ENCODE assay signal across 8 mouse cellular contexts in the genomic region with DNA sequence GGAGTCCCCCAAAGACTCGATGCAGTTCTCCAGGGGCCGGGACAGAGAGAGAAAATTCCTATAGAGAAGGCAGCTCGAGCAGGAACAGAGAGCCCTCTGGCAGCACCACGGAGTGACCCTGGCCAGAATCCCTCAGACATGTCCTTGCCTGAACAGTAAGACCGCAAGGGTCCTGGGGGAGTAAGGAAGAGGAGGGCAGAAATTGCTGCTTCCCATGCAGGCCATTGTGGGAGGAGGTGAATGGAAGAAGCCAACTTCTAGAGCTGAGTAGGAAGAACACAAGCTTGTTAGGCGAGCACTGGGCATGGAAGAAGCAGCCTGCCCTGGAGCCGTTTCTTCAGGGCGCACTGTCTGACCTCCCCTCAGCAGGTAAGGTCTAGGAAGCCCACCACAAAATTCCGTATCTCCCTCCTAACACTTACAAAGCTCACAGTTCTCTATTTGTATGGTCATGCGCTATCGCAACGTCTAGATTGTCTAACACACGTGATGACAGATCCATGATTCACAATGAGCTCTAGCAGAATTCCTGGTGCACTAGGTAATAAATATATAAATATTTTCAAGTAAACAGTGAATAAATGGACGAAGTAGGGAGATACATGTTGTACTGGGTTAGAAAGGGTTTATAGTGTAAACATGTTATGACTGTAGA. TPM values are rescaled to one million over a fixed set of nuclear protein-coding genes. Genes with fewer than 3 reads are reported as not detected.
A peak's percentile ranks its signal among the peaks of the same experiment; 100 is the strongest.
DNase-seq lines count a peak whose midpoint lies in the region; ATAC-seq lines count a peak whose summit lies in the region.

No protein-coding gene starts in this region.

- 64% methylated on average over 14 of the region's 14 CpGs for WGBS in embryonic facial prominence, embryonic 12.5 days
- 47% methylated on average over 14 of the region's 14 CpGs for WGBS in heart, embryonic 16.5 days
- 66% methylated on average over 14 of the region's 14 CpGs for WGBS in liver, embryonic 12.5 days (ENCODE audit: insufficient replicate concordance)

- no peak for DNase-seq in frontal cortex, adult 2 months (ENCODE audit: extremely low spot score in 1 of 2, low spot score in 1 of 2)
- no peak for DNase-seq in retina, embryonic 14.5 days (ENCODE audit: low spot score)
- no peak for DNase-seq in retina, postnatal 1 day
- no peak for DNase-seq in cerebellum, postnatal 14 days

- no peak overlapping the region for H3K9ac ChIP-seq in embryonic facial prominence, embryonic 12.5 days
- peak overlapping the region; percentile 71 for H3K9ac ChIP-seq in heart, embryonic 16.5 days (ENCODE audit: low read length)
- H3K9ac ChIP-seq in liver, embryonic 12.5 days = no peak overlapping the region

- 0 out of 2 replicates have a peak overlapping the region, but pooled peaks have one; percentile 23 for H3K27ac ChIP-seq in embryonic facial prominence, embryonic 12.5 days
- peak overlapping the region; percentile 70 for H3K27ac ChIP-seq in heart, embryonic 16.5 days (ENCODE audit: low read length)
- H3K27ac ChIP-seq in liver, embryonic 12.5 days = no peak overlapping the region

- ATAC-seq in frontal cortex, adult (ENCODE audit: low TSS enrichment) = peak; percentile 41; the same call in 1 of the 2 replicates
- no peak for ATAC-seq in embryonic facial prominence, embryonic 12.5 days (ENCODE audit: insufficient number of reproducible peaks, insufficient read depth, low FRiP score, low TSS enrichment)
- peak; percentile 30; the same call in 1 of the 2 replicates for ATAC-seq in heart, embryonic 16.5 days (replicated peaks; ENCODE audit: extremely low read depth, insufficient read depth, low FRiP score)
- ATAC-seq in liver, embryonic 12.5 days = no peak

- H3K4me2 ChIP-seq in embryonic facial prominence, embryonic 12.5 days (replicated peaks) = peak overlapping the region; percentile 42
- H3K4me2 ChIP-seq in heart, embryonic 16.5 days (ENCODE audit: low read depth, low read length) = peak overlapping the region; percentile 71
- peak overlapping the region; percentile 42 for H3K4me2 ChIP-seq in liver, embryonic 12.5 days

- no peaks in the 10 kb centered on the region; the same call in 1 of the 2 replicates for H3K9me3 ChIP-seq in embryonic facial prominence, embryonic 12.5 days
- H3K9me3 ChIP-seq in heart, embryonic 16.5 days (replicated peaks; ENCODE audit: control insufficient read depth, low read length) = peaks cover 6% of the 10 kb centered on the region; the same call in 1 of the 2 replicates
- H3K9me3 ChIP-seq in liver, embryonic 12.5 days (replicated peaks) = peaks cover 7% of the 10 kb centered on the region

- H3K4me3 ChIP-seq in embryonic facial prominence, embryonic 12.5 days = peak overlapping the region; percentile 13; the same call in 1 of the 2 replicates
- H3K4me3 ChIP-seq in heart, embryonic 16.5 days (ENCODE audit: low read length) = peak overlapping the region; percentile 42
- no peak overlapping the region for H3K4me3 ChIP-seq in liver, embryonic 12.5 days

- no peaks in the 10 kb centered on the region for H3K36me3 ChIP-seq in embryonic facial prominence, embryonic 12.5 days
- no peaks in the 10 kb centered on the region for H3K36me3 ChIP-seq in heart, embryonic 16.5 days (ENCODE audit: control insufficient read depth, insufficient read depth)
- H3K36me3 ChIP-seq in liver, embryonic 12.5 days = no peaks in the 10 kb centered on the region

- 0 out of 2 replicates have a peak, but pooled peaks cover 10% of the 10 kb centered on the region for H3K4me1 ChIP-seq in embryonic facial prominence, embryonic 12.5 days
- H3K4me1 ChIP-seq in heart, embryonic 16.5 days (ENCODE audit: control insufficient read depth, insufficient read depth, low read length) = peaks cover 9% of the 10 kb centered on the region
- H3K4me1 ChIP-seq in liver, embryonic 12.5 days = peaks cover 16% of the 10 kb centered on the region; the same call in 1 of the 2 replicates

- H3K27me3 ChIP-seq in embryonic facial prominence, embryonic 12.5 days = no peaks in the 10 kb centered on the region
- no peaks in the 10 kb centered on the region for H3K27me3 ChIP-seq in heart, embryonic 16.5 days (ENCODE audit: control insufficient read depth, insufficient read depth, low read length)
- H3K27me3 ChIP-seq in liver, embryonic 12.5 days (replicated peaks) = no peaks in the 10 kb centered on the region

RNA-seq across cellular contexts. Expression of gene Wdr89, which starts 32.9 kb away (rescaled TPM):
- polyA plus RNA-seq in frontal cortex, adult 2 months (2012; rRNA removed) = 5.3 and 6.6 TPM in 2 replicates
- polyA plus RNA-seq in embryonic facial prominence, embryonic 12.5 days (2016; fragmentation: Nextera tagmentation; extraction: Ambion mirVana) = 12.9 and 14.6 TPM in 2 replicates
- 5.3 and 10.9 TPM in 2 replicates for polyA plus RNA-seq in heart, embryonic 16.5 days (2015; fragmentation: Nextera tagmentation; extraction: Ambion mirVana)
- 9.8 and 10.7 TPM in 2 replicates for polyA plus RNA-seq in liver, embryonic 12.5 days (2016; fragmentation: Nextera tagmentation; extraction: Ambion mirVana)

RNA-seq across cellular contexts. Expression of gene Sgpp1, which starts 33.3 kb away (rescaled TPM):
- polyA plus RNA-seq in frontal cortex, adult 2 months (2012; rRNA removed) = 26.4 and 29.3 TPM in 2 replicates
- polyA plus RNA-seq in embryonic facial prominence, embryonic 12.5 days (2016; fragmentation: Nextera tagmentation; extraction: Ambion mirVana) = 13.9 and 15.3 TPM in 2 replicates
- 13.2 and 15.9 TPM in 2 replicates for polyA plus RNA-seq in heart, embryonic 16.5 days (2015; fragmentation: Nextera tagmentation; extraction: Ambion mirVana)
- polyA plus RNA-seq in liver, embryonic 12.5 days (2016; fragmentation: Nextera tagmentation; extraction: Ambion mirVana) = 22.3 and 22.7 TPM in 2 replicates

Comparison
In these comparisons a context has a peak if more than half of its experiments do, and no peak if none do; other contexts are left out.
1. ATAC-seq: peak in frontal cortex, adult (single experiment) and heart, embryonic 16.5 days (single experiment); none in embryonic facial prominence, embryonic 12.5 days (single experiment) and liver, embryonic 12.5 days (single experiment).
2. Peak in every context shown above with its lines, with median percentiles within 50 percentile points of each other: H3K4me2 ChIP-seq.